Mouse (Mus musculus) heart, postnatal 36 days (tissue): Measurements from ENCODE around the gene Etv4. TPM values are rescaled to one million over a fixed set of nuclear protein-coding genes. Genes with fewer than 3 reads are reported as not detected.

ENCODE experiments used
- DNase-seq, 2 experiments: peaks; one replicate each; pipeline ENCODE4 v3.0.0; 2021 to 2022
- intact Hi-C: fragments of 180-260 bp; cut with DNase I; formaldehyde crosslinking; loops from one replicate; pipeline ENCODE4 v1.15.1; 2025
- total RNA-seq, 2 experiments: library from RNA; stranded (reverse); gene quantifications; 2 replicates each; pipeline ENCODE4 v1.2.3; 2021

Etv4 gene
- total RNA-seq, 2 experiments from 2014 or later = 0.19 TPM

GRCm38 (mm10) chr11:101726765-101727164, 58.4 kb downstream of the Etv4 start:
- intact Hi-C loops = no loop called here
- DNase-seq = no peak

GRCm38 (mm10) chr11:101725043-101725442, 60.1 kb downstream of the Etv4 start:
- no peak for DNase-seq
- intact Hi-C loops = no loop called here

GRCm38 (mm10) chr11:101719986-101720520, 65.1 kb downstream of the Etv4 start:
- no peak for DNase-seq
- intact Hi-C loops = no loop called here

Other genes with a start within 250 kb of the Etv4 start
- under 1 TPM; 0.31 to 0.51 TPM for gene Brca1, start 233.4 kb downstream of the Etv4 start, total RNA-seq
- gene Nbr1, start 233.2 kb downstream of the Etv4 start, total RNA-seq = 10 to 100 TPM; 94.3 to 99.5 TPM
- gene Tmem106a, start 203.1 kb downstream of the Etv4 start, total RNA-seq = 1 to 10 TPM; 3.6 to 4.7 TPM
- gene Gm11634, start 186.1 kb downstream of the Etv4 start, total RNA-seq = not detected
- 10 to 100 TPM; 41.6 to 47.3 TPM for gene Rdm1, start 158.2 kb downstream of the Etv4 start, total RNA-seq
- gene Arl4d, start 119.8 kb downstream of the Etv4 start, total RNA-seq = 10 to 100 TPM; 23.4 to 23.5 TPM
- 10 to 100 TPM; 15.7 to 16.1 TPM for gene Dhx8, start 52.5 kb downstream of the Etv4 start, total RNA-seq
- 1 to 10 TPM; 6.9 to 8.0 TPM for gene Meox1, start 109.0 kb upstream of the Etv4 start, total RNA-seq
- 1 to 10 TPM; 2.1 to 2.7 TPM for gene Sost, start 181.6 kb upstream of the Etv4 start, total RNA-seq
- not detected for gene Cfap97d1, start 198.9 kb upstream of the Etv4 start, total RNA-seq
- 100 to 1,000 TPM; 113 to 123 TPM for gene Dusp3, start 201.6 kb upstream of the Etv4 start, total RNA-seq
- gene Mpp3, start 243.1 kb upstream of the Etv4 start, total RNA-seq = 1 to 10 TPM; 1.7 to 1.9 TPM